Mouse (Mus musculus): ENCODE data around the gene Fthl17a.

Fthl17a gene

GRCm38 (mm10) chrX:85249379-85249778 lies at the start of gene Fthl17a:
TSS of gene Fthl17a (plus strand) at chrX:85249679.
- no peak for DNase-seq (ENCODE audit: low spot score in 2 of 2)

- DNase-seq (ENCODE audit: low spot score in 2 of 2): no peak
Observed at GRCm38 (mm10) chrX:85207001-85207400, 42.5 kb upstream of the Fthl17a start.

- DNase-seq (ENCODE audit: low spot score in 2 of 2): no peak
Observed at GRCm38 (mm10) chrX:85226883-85227282, 22.6 kb upstream of the Fthl17a start.

- no peak for DNase-seq (ENCODE audit: low spot score in 2 of 2)
Observed at GRCm38 (mm10) chrX:85271821-85272220, 22.3 kb downstream of the Fthl17a start.

- DNase-seq (ENCODE audit: low spot score in 2 of 2): no peak
Observed at GRCm38 (mm10) chrX:85272296-85272695, 22.8 kb downstream of the Fthl17a start.

GRCm38 (mm10) chrX:85289846-85290245 lies 40.4 kb downstream of the Fthl17a start:
- DNase-seq (ENCODE audit: low spot score in 2 of 2): no peak

GRCm38 (mm10) chrX:85292781-85293180 lies 43.3 kb downstream of the Fthl17a start:
- DNase-seq (ENCODE audit: low spot score in 2 of 2): no peak

GRCm38 (mm10) chrX:85294001-85294400 lies 44.5 kb downstream of the Fthl17a start:
- no peak for DNase-seq (ENCODE audit: low spot score in 2 of 2)

- DNase-seq (ENCODE audit: low spot score in 2 of 2): no peak
Observed at GRCm38 (mm10) chrX:85304674-85305073, 55.2 kb downstream of the Fthl17a start.

- no peak for DNase-seq (ENCODE audit: low spot score in 2 of 2)
Observed at GRCm38 (mm10) chrX:85318576-85318975, 69.1 kb downstream of the Fthl17a start.

- peak in 1 of 2 experiments; percentile 12 for DNase-seq (ENCODE audit: low spot score in 2 of 2)
Observed at GRCm38 (mm10) chrX:85319193-85319592, 69.7 kb downstream of the Fthl17a start.

Measured in frontal cortex, postnatal 36 days (tissue).